Mouse (Mus musculus) cerebellum, adult 9-11 months (tissue): ENCODE results near the gene Kdm3a.
A peak's percentile ranks its signal among the peaks of the same experiment; 100 is the strongest.

Experiments used
- DNase-seq: peaks from one replicate; pipeline ENCODE4 v3.0.0; 2022

Kdm3a gene

DNA sequence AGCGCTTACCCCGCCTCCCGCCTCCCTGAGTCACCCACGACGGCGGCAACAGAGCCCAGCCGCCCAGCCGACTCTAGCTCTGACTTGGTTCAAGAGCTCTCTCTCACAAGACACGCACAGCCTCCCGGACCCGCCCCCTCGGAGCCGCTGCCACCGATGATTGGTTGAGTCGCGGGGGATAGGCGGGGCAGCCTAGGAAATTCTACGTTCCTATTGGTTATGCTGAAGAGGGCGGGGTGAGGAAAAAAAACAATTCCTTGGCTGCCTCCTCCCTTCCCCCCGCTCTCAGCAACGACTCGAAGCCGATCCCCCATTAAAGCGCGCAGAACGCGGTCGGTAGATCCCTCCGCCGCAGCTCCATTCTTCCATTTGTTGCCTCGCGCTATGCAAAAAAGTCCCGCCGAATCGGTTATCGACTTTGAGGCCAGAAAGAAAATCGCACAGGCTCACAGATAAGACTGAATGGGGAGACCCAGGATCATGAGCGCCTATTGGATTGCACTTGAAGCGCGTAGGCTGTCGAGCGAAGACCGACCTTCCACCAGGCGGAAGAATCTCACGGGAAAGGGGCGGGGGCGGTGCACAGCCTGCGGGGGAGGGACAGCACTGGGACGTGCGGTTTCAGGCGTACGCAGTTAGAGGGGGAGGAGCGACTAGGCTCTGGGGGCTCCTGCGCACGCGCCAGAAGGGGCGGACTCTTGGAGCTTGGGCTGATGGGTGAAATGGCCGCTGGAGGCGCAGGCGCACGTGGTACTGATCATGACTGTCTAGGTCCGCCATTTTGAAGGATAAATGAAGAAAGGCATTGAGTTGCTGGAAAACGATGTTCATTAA is at the start of gene Kdm3a:
Gene Kdm3a, minus strand, starts transcription at position 162 of the 834 bp plus-strand sequence.
- DNase-seq = peak; percentile 99

GRCm38 (mm10) chr6:71678891-71679290 is 46.1 kb upstream of the Kdm3a start:
- no peak for DNase-seq

GRCm38 (mm10) chr6:71673166-71673565 is 40.4 kb upstream of the Kdm3a start:
- DNase-seq = no peak

GRCm38 (mm10) chr6:71664511-71664910 is 31.7 kb upstream of the Kdm3a start:
- DNase-seq = no peak

DNA sequence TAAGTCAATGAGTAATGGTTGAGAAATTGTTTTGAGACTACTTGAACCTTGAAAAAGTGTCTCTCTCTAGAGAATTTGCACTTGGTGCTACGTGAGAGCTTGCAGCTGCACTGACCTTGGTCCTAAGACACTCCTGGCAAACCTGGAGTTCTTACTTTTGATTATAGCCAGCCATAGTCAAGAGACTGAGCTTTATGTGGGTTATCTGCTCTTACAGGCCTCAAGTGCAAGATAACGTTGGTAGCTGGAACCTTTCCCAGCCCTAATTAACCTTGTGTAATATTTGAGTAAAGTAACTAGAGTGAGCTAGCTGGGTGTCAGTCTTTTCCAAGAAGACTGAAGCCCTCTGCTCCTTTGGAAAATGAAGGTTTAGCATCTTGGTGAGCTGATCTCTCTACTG is 25.5 kb upstream of the Kdm3a start:
- DNase-seq = no peak

DNA sequence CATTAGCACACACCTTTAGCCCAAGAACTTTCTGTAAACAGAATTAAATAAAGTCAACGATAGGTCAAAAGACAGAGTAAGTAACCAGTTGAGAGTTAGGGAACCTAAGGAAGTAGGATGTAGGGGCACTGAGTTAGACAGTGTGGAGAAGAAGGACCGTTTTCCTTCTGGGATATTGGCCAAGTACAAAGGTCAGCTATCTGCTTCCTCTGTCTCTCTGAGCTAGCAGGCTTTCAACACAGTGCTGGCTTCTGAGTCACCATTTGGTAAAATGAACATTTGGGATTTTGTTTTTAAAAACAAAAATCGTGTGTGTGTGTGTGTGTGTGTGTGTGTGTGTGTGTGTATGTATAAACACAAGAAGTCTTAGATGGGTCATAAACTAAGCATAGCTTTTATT is 23.0 kb upstream of the Kdm3a start:
- no peak for DNase-seq

- DNase-seq = no peak
These were observed 19.1 kb upstream of the Kdm3a start for GRCm38 (mm10) chr6:71651868-71652267.

GRCm38 (mm10) chr6:71632486-71632828 is 333 bp downstream of the Kdm3a start:
- DNase-seq = no peak

GRCm38 (mm10) chr6:71631706-71632461 is 906 bp downstream of the Kdm3a start:
- DNase-seq = peak; percentile 72

- peak; percentile 5 for DNase-seq
These were observed 1.6 kb downstream of the Kdm3a start for GRCm38 (mm10) chr6:71631196-71631595.

- no peak for DNase-seq
These were observed 5.5 kb downstream of the Kdm3a start for GRCm38 (mm10) chr6:71627325-71627724.

GRCm38 (mm10) chr6:71625984-71626383 is 6.8 kb downstream of the Kdm3a start:
- no peak for DNase-seq

DNA sequence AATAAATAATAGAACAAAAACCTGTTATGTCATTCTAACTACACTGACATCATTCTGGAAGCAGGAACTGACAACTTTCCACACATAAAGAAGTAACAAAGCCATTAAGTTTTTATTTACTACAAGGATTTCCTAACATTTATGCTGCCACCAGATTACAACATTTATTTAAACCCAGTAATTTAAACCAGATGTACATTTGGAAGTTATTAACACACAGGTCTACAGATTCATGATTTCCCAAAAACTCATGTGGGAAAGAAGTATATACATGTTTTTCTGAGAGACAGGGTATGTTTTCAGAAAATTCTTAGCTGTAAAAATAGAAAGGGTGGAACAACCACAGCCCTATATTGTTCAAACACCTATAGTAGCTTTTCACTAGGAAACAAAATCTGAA is 8.1 kb downstream of the Kdm3a start:
- DNase-seq = no peak

DNA sequence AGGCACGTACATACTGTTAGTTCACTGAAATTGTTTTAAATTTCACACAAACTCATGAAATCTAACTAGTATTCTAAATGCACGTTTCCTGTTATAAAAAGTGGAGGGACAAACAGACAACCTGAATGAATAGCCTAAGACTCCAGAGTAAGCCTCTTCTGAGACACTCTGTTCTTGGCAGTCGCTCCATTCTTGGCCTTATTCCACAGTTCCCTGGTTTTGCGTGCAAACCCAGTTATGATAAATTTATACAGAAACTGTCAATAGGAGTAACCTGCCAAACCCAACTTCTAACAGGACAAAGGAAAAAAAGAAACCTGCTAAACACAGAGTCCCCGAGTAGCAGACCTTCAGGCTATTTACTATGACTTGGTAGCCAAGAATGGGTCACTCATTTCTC is 10.8 kb downstream of the Kdm3a start:
- DNase-seq = peak; percentile 16

DNA sequence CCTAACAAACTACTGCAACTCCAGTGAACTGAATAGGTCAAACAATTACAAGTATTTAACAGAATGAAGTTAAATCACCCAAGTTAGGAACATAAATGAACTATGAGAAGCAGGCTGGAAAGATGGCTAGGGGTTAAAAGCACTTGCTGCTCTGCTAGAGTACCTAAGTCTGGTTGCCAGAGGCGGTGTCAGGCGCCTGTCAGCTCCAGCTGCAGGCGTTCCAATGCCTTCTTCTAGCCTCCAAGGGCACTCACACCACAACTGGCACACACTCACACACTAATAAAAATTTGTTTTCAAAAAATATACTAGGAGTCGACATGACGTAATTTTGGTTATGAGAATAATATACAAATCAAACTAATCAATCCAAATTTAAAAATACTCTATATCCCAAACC is 11.2 kb downstream of the Kdm3a start:
- DNase-seq = no peak

GRCm38 (mm10) chr6:71616959-71617358 is 15.8 kb downstream of the Kdm3a start:
- no peak for DNase-seq

- DNase-seq = no peak
These were observed 19.6 kb downstream of the Kdm3a start for GRCm38 (mm10) chr6:71613225-71613624.

- DNase-seq = no peak
These were observed 22.8 kb downstream of the Kdm3a start for GRCm38 (mm10) chr6:71609968-71610367.

DNA sequence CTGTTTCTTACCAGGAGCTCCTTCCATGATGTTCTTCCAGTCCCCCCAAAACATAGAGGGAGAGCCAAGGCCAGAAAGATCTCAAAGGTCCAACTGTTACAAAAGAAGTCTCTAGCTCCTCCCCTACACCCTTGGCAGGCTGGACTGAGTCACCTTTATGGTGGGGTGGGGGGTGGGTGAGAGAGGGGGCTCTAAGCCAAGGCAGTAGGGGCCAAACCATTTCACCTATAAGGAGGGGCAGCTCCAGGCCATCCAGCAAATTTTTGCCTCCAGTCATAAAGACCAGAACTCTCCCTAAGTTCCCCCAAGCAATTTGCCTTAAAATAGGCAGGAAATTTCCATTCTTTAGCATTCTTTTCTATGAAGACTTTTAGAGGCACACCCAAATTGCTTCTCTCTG is 23.8 kb downstream of the Kdm3a start:
- no peak for DNase-seq

DNA sequence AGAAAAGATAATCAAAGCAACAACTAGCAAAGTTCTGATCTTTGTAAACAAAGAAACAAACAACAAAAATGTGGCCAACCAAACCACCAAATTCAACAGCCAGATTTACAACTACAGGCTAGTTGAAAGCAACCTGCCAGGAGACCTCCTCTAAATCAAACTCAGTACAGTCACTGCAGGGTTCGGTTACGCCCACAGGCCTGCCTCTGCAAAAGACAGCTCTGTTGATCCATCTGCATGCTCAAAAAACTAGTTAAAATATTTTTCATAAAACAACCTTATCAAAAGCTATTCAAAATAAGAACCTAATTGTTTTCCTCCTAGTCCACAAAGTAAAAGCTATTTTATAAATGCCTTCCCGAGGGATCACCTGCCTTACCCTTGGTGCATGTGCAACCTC is 25.0 kb downstream of the Kdm3a start:
- DNase-seq = no peak

DNA sequence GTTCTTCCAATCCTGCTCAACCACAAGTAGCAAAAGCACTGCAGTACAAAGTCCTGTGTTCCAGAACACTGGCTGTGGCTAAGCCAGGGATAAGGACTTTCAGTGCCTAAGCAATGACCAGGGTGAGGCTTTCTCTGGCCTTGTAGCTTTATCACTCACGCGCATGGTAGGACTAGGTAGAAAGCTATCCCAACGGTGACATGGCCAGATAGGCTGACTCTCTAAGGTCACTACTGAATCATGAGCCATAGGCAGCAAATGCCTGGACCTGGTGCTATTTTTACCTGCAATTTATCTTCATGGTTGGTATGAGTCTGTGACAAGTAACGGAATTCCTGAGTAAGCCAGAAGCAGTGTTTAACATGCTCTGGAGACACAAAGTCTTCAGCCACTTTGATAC is 42.6 kb downstream of the Kdm3a start:
- DNase-seq = no peak

- no peak for DNase-seq
These were observed 43.4 kb downstream of the Kdm3a start for GRCm38 (mm10) chr6:71589401-71589800.

GRCm38 (mm10) chr6:71583198-71583597 is 49.6 kb downstream of the Kdm3a start:
- no peak for DNase-seq

- DNase-seq = no peak
These were observed 53.3 kb downstream of the Kdm3a start for GRCm38 (mm10) chr6:71579478-71579877.
